Mouse (Mus musculus): ENCODE measurements around the gene Tox2.

Gene Tox2

GRCm38 (mm10) chr2:163372627-163373026 lies 169.7 kb downstream of the Tox2 start:
- DNase-seq: no peak
